Mouse (Mus musculus) cerebellum, adult 11-12 months (tissue): Measurements from ENCODE around the gene Hyal4.

Experiments used
- DNase-seq: peaks from one replicate; pipeline ENCODE4 v3.0.0; 2022

The Hyal4 gene

DNA sequence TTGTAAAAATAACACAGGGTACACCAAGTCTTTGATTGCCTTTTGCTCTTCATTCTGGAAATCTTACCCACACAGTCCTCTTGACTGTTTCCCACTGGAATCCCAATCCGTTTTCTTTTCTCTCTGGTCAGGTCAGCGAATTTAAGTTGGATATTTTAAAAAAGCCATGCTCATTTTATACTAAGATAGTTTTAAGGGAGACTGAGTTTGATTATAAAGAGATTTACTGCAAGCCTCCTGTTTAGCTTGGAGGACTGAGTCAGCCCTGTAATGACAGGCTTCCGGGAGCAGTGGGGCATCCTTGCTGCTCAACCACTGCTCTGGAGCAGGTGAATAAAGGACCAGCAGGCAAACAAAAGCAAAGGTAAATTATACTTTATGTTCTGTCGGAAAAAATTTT lies at the start of gene Hyal4:
Hyal4 (plus strand) TSS at position 301 of the 400 bp plus-strand sequence.
- no peak for DNase-seq

DNA sequence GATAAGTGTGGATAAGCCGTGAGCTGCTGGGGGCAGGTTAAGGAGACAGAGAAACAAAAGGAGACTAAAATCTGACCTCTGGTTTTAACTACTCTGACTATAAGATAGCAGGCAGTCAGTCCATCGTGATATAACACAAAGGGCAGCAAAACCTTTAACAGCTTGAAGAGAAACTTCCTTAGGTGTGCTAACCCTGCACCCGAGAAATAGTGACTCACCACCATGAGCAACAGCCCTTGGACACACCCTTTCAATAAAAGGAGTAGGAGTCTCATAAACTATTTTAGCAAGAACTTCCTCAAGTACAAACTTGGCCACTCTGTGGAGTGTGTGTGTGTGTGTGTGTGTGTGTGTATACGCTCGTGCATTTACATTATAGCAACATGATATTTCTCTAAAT lies 41.0 kb upstream of the Hyal4 start:
- DNase-seq = no peak

DNA sequence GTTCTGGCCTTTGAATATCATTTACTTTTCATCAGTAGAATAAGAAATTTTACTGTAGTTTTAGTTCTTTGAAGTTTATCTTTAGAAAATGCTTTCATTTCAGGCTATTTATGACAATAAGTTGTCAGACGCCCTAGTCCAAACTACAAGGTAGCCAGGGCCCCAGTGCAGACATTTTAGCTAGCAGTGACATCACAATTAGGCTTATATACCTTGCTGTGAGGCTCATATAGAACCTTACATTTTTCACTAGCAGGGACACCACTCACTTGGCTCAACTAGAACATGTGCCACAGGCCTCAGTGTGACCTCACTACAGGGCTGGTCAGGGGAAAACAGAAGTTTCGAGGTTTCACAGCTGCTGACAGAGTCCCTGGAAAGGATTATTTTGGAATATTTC lies 40.6 kb upstream of the Hyal4 start:
- no peak for DNase-seq

DNA sequence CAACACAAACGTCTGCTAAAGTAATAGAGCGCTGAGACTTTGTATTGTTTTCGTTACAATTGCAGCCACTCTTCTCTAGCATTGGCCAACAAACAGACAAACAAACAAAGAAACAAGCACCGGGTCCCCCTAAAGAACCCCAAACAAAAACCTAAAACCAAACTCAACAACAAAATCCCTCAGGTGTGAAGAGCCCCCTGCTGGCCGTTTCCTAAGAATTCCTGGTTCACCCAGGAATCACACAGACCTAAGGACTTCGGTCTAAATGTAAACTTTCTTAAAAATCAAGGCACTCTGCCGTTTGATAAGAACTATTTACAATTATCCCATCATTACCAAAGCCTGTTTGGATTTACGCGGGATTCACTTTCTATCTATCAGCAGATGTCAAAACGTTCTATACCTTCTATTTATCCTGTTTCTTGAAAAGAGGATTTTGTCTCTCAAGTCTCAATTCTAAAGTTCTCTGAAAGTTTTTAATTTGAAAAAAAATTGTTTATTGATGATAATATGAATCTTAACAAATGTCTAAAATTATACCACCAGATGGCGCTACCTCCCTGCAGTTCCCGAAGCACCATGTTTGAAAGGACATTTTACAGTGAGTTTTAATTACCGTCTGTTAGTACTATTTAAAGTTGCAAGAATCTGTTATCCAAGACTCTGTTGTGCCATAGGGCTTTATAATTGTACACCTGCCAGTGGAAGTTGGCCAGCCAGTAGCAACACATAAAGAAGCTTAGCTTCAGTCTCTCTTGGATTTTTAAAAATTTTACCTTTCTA lies 26.6 kb upstream of the Hyal4 start:
- no peak for DNase-seq

DNA sequence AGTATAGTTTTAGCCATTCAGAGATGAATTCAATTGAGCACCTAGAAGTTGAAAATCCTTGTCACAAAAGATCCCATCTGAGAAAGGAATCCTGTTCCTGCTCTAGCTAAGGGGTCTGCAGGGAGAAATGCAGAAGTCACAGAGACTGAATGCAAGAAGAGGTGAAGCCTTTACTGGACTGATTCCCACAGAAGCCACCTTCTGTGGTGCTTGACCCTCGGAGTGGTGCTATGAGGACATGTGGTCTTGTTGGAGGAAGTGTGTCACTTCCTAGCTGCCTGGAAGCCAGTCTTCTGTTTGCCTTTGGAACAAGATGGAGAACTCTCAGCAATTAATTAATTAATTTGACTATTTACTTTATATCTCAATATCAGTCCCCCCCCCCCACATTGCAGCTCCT lies 20.0 kb upstream of the Hyal4 start:
- DNase-seq = no peak

DNA sequence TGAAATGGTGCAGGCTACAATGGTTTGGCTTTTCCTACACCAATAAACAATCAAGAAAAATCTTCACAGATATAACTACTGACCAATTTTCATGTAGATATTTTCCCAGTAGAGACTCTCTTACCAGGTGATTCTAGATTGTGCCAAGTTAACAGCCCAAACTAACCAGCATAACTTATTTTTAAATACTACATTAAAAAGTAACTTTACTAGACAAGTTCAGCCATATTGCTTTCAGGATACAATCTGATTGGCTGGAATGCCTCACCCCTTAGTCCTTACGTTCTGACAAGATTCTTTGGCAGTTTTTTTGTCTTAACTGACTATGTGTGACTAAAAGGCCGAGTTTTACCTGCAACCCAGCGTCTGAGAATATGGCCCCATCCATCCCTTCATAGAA lies 15.2 kb upstream of the Hyal4 start, which contains the start of gene Hyal6:
Hyal6 (plus strand) TSS at position 301 of the 400 bp plus-strand sequence.
- DNase-seq = no peak

DNA sequence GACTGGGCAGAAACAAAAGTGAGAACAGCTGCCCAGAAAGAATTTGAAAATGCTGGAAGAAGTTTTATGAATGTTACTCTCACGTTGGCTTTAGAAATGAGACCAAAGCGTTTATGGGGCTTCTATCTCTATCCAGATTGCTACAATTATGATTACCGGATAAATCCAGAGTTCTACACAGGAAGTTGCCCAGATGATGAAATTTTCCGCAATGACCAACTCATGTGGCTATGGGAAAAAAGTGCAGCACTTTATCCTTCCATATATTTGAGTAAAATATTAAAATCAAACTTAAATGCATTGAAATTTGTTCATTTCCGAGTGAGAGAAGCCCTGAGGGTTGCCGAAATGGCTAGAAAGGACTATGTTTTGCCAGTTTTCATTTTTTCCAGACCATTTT lies 13.6 kb upstream of the Hyal4 start:
- no peak for DNase-seq

DNA sequence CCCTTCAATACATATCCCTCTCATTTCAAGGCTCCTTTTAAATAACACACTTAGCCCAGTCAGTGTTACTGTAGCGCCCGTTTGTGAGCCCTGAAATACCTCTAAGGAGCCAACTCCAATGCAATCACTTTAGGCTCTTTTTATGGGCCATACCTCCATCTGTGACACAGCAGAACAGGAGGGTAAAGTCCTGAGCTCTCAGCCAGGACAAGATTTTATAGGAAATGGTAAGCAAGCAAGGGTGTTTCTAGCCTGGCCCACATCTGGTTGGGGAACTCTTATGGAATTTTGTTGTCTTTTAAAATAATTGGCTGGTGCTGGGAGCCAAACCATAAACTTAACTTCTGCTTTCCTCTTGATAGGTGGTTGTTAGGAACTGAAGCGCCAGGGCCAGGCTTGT lies 11.2 kb downstream of the Hyal4 start:
- no peak for DNase-seq

DNA sequence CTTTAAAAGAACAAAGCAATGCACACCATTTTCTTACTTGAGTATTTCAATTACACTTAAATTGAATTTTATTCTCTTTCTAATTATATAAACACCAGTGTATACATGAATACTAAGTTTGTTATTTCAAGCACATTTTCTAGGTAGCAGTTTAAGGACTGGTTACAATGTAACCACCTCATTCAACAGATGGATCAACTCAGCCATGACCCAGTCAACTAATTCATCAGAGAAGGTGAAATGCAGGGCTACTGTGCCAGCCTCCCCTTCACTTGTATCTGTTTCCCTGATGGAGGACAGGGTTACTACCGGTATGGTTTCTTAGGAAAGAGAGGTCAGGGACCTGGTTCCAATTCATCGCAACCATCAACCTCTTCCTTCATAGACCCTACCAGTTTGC lies 18.1 kb downstream of the Hyal4 start:
- DNase-seq = no peak

DNA sequence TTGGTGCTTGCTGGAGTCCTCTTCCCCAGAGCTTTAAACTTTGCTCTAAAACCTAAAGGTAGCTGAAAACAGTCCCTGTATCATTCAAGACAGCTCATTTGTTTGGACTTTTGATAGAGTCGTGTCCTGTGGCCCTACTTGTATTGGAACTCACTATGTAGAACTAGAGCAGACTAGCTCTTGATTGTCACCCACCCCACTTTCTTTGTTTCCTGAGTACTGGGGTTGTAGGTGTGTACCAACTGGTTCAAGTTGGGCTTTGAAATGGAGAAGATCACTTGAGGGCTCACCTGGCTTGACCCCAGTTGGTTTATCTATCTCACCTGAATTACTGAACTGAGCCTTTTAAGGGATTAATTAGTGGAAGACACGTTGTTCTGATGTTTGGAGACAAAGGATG lies 31.1 kb downstream of the Hyal4 start:
- no peak for DNase-seq

DNA sequence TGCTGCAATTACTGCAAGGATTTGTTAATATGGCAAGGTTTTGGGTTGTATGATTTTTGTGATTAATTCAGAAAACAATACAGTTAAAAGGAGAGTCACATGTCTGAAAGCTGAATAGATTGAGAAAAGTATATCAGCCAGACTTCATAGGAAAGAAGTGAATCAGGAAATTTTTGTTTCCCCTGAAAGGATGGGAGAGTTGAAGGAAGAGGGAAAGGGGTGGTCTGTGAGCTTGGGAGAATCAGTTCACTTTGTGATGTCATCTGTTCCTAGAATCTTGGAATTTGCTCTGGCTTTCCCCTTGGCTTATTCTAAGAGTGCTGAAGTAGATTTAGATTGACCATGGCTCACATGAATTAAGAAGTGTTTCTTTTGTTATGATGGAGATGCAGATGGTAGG lies 42.8 kb downstream of the Hyal4 start, which contains the start of gene Spam1:
Spam1 (plus strand) TSS at position 301 of the 400 bp plus-strand sequence.
- DNase-seq = no peak
